Mouse (Mus musculus) cerebellum, adult 18-20 months (tissue): ENCODE results near the gene Gstp2.
"Not testable (repeated sequence)": the region's sequence is repeated elsewhere in the genome, so short reads cannot be mapped to it uniquely, and the experiment has no call there.

Experiments used
- DNase-seq, 2 experiments: peaks; one replicate each; pipeline ENCODE4 v3.0.0; 2021

The Gstp2 gene

GRCm38 (mm10) chr19:4068717-4069410, 23.0 kb upstream of the Gstp2 start:
- DNase-seq, result no peak

GRCm38 (mm10) chr19:4068242-4068641, 22.4 kb upstream of the Gstp2 start:
- not testable (repeated sequence) for DNase-seq

- no peak for DNase-seq
These were observed 21.1 kb upstream of the Gstp2 start for GRCm38 (mm10) chr19:4066877-4067276.

- no peak for DNase-seq
These were observed 20.5 kb upstream of the Gstp2 start for GRCm38 (mm10) chr19:4066280-4066679.

GRCm38 (mm10) chr19:4064501-4064900, 18.7 kb upstream of the Gstp2 start:
- DNase-seq, result not testable (repeated sequence)

GRCm38 (mm10) chr19:4063357-4063756, 17.5 kb upstream of the Gstp2 start:
- not testable (repeated sequence) for DNase-seq

- DNase-seq, result no peak
These were observed 15.2 kb upstream of the Gstp2 start for GRCm38 (mm10) chr19:4060899-4061465.

- peak in 1 of 2 experiments; percentile 3 for DNase-seq
These were observed 14.4 kb upstream of the Gstp2 start for GRCm38 (mm10) chr19:4060044-4060898.

GRCm38 (mm10) chr19:4059069-4059740, 13.4 kb upstream of the Gstp2 start, which contains the start of gene Gstp3:
TSS of gene Gstp3 (minus strand) at chr19:4059569.
- DNase-seq, result no peak

GRCm38 (mm10) chr19:4058581-4058980, 12.8 kb upstream of the Gstp2 start:
- DNase-seq, result peak in 1 of 2 experiments; percentile 2

- DNase-seq, result no peak
These were observed 12.1 kb upstream of the Gstp2 start for GRCm38 (mm10) chr19:4057962-4058361.

- DNase-seq, result no peak
These were observed 11.6 kb upstream of the Gstp2 start for GRCm38 (mm10) chr19:4057389-4057788.

GRCm38 (mm10) chr19:4056727-4057126, 10.9 kb upstream of the Gstp2 start:
- no peak for DNase-seq

- no peak for DNase-seq
These were observed 10.3 kb upstream of the Gstp2 start for GRCm38 (mm10) chr19:4055947-4056693.

- peak; percentile 77 to 78 for DNase-seq
These were observed 9.6 kb upstream of the Gstp2 start for GRCm38 (mm10) chr19:4055216-4055946.

GRCm38 (mm10) chr19:4054613-4055012, 8.8 kb upstream of the Gstp2 start:
- DNase-seq, result no peak

GRCm38 (mm10) chr19:4052516-4053030, 6.8 kb upstream of the Gstp2 start:
- no peak for DNase-seq

GRCm38 (mm10) chr19:4051741-4052515, 6.1 kb upstream of the Gstp2 start:
- peak; percentile 62 to 76 for DNase-seq

- no peak for DNase-seq
These were observed 5.2 kb upstream of the Gstp2 start for GRCm38 (mm10) chr19:4051016-4051415.

GRCm38 (mm10) chr19:4049069-4049468, 3.2 kb upstream of the Gstp2 start:
- not testable (repeated sequence) for DNase-seq
